Mouse (Mus musculus) embryonic fibroblast, embryonic 13.5 days (primary cell): ENCODE results near the gene Aldh4a1. TPM values are rescaled to one million over a fixed set of nuclear protein-coding genes. Genes with fewer than 3 reads are reported as not detected.

Source experiments
- H3K27ac ChIP-seq: 2 replicates; pipeline ENCODE4 v1.5.1; 2012; ENCODE audit warnings: low read length, control low read depth, inconsistent platforms; ENCODE audit not compliant: insufficient read depth
- H3K4me1 ChIP-seq: 2 replicates; pipeline ENCODE4 v1.6.1; 2011; ENCODE audit warnings: low read length; ENCODE audit not compliant: control insufficient read depth, insufficient read depth
- H3K4me3 ChIP-seq: 2 replicates; pipeline ENCODE4 v1.5.1; 2011; ENCODE audit warnings: mild to moderate bottlenecking, control low read depth, low read length; ENCODE audit not compliant: insufficient read depth
- CTCF ChIP-seq: IDR thresholded peaks from 2 replicates; pipeline ENCODE4 v1.5.1; 2011; ENCODE audit warnings: mild to moderate bottlenecking, control low read depth, low read length, moderate library complexity, borderline replicate concordance; ENCODE audit not compliant: insufficient read depth
- POLR2A ChIP-seq: IDR thresholded peaks from 2 replicates; pipeline ENCODE4 v1.6.1; 2011; ENCODE audit warnings: low read depth, mild to moderate bottlenecking, control low read depth, low read length, moderate library complexity
- polyA plus RNA-seq: library from polyadenylated mRNA; stranded (reverse); fragments of >200 nt; gene quantifications from 2 replicates; pipeline ENCODE4 v1.2.4, GENCODE M21; 2011; ENCODE audit warnings: low read depth; ENCODE audit not compliant: missing spikeins, insufficient read length

The Aldh4a1 gene
- polyA plus RNA-seq, 1 experiment = 27.0 TPM

- H3K4me1 ChIP-seq = no peaks in the 10 kb centered on the region
- H3K4me3 ChIP-seq = no peak overlapping the region
- no peak overlapping the region for H3K27ac ChIP-seq
- TF ChIP-seq CTCF (no peak), POLR2A (no peak)
Measured at GRCm38 (mm10) chr4:139650086-139650743, 27.5 kb downstream of the Aldh4a1 start.

DNA sequence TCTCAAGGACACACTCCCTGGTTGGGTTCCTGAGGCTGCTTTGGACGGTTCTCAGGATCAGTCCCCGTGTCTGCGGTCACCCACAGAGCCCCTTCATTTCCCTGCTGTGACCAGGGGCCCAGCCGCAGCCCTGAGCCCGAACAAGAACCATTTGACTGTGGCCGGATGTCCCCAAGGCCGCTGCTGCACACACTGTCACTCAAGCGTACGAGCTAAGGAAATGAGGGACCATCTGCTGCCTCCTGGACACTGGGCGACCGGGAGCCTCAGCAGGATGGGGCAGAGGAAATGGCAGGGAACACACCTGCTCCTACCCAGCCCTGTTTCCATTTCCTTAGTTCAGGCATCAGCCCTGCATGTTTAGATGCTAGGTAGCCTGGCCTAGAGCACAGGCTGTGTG, 28.2 kb downstream of the Aldh4a1 start:
- Histone ChIP-seq H3K4me3 (no peak overlapping the region), H3K4me1 (no peaks in the 10 kb centered on the region), H3K27ac (no peak overlapping the region)
- TF ChIP-seq CTCF = no peak
- TF ChIP-seq POLR2A = no peak

DNA sequence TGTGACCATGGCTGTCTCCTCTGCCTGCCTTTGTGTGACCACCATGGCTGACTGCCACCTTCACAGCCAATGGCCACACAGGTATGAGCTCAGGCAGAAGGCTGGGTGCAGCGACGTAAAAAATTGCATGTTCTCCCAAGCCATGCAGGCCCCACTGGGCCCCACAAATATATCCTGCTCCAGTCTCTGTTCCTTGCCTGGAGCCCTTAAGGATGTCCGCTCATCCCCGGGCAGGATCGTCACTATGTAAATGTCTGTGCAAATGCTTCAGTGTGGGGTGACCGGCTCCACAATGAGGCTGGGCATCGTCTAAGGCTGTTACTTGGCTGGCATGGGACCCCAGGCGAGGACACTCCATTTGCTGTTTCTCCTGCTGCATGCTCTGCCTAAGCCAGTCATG, 30.6 kb downstream of the Aldh4a1 start, which contains the start of gene Tas1r2:
TSS of gene Tas1r2 (plus strand) at position 301 of the 400 bp plus-strand sequence.
- no peak within 1 kb of the TSS for H3K4me3 ChIP-seq
- TF ChIP-seq CTCF (no peak), POLR2A (no peak)
- no peaks in the 10 kb centered on the region for H3K4me1 ChIP-seq
- no peak within 1 kb of the TSS for H3K27ac ChIP-seq

DNA sequence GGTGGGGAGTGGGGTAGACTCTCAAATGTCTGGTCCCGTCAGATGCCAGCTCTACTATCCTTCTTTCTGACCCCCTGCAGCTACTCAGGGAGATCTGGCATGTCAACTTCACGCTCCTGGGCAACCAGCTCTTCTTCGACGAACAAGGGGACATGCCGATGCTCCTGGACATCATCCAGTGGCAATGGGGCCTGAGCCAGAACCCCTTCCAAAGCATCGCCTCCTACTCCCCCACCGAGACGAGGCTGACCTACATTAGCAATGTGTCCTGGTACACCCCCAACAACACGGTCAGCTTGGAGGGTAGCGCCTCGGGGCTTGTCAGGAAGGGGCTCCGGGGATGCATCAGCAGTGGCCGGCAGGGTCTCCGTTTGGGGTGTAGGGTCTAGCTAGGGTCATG, 39.2 kb downstream of the Aldh4a1 start:
- no peak overlapping the region for H3K4me3 ChIP-seq
- TF ChIP-seq CTCF (no peak), POLR2A (no peak)
- no peaks in the 10 kb centered on the region for H3K4me1 ChIP-seq
- H3K27ac ChIP-seq = no peak overlapping the region

DNA sequence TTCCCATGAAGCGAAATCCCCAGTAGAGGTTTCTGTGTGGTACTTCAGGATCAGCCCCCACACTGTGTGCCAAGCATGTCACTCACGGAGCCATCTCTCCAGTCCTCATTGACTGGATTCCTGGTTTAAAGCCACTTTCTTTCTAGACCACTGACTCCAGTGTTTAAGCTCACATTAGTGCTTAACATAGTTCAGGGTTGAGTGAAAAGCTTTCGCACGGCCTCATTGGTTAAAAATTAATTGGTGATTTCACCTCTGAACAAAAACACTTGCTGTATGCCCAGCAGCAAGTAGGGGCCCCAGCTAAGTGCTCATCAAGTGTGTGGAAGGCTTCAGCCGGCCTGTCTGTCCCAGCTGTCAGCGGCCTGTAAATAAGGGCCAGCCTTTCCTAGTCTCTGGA, 45.0 kb downstream of the Aldh4a1 start:
- Histone ChIP-seq H3K4me1 (no peaks in the 10 kb centered on the region), H3K4me3 (no peak overlapping the region), H3K27ac (no peak overlapping the region)
- no peak for TF ChIP-seq CTCF
- no peak for TF ChIP-seq POLR2A

- no peaks in the 10 kb centered on the region for H3K4me1 ChIP-seq
- H3K27ac ChIP-seq = no peak overlapping the region
- TF ChIP-seq POLR2A (no peak), CTCF (peak; percentile 95)
- no peak overlapping the region for H3K4me3 ChIP-seq
Measured at GRCm38 (mm10) chr4:139669847-139670246, 47.2 kb downstream of the Aldh4a1 start.

DNA sequence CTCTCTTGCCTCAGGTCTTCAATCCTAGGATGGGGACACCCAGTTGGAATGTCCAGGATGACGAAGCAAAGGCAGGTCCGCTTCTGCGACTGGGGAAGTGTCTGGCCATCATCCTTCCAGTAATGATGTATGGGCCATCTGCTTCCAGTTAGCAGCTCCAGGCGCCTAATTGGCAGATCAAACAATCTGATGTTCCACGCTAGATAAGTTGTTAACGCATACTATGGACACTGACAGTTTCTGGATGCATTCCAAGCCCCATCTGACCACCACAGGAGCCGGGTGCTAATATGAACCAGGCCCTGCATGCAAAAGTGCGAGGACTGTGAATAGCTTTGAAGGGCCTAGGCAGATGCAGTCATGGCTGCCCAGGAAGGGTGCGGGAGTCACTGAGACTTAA, 53.0 kb downstream of the Aldh4a1 start:
- Histone ChIP-seq H3K4me1 (no peaks in the 10 kb centered on the region), H3K4me3 (no peak overlapping the region), H3K27ac (no peak overlapping the region)
- no peak for TF ChIP-seq CTCF
- TF ChIP-seq POLR2A = no peak

DNA sequence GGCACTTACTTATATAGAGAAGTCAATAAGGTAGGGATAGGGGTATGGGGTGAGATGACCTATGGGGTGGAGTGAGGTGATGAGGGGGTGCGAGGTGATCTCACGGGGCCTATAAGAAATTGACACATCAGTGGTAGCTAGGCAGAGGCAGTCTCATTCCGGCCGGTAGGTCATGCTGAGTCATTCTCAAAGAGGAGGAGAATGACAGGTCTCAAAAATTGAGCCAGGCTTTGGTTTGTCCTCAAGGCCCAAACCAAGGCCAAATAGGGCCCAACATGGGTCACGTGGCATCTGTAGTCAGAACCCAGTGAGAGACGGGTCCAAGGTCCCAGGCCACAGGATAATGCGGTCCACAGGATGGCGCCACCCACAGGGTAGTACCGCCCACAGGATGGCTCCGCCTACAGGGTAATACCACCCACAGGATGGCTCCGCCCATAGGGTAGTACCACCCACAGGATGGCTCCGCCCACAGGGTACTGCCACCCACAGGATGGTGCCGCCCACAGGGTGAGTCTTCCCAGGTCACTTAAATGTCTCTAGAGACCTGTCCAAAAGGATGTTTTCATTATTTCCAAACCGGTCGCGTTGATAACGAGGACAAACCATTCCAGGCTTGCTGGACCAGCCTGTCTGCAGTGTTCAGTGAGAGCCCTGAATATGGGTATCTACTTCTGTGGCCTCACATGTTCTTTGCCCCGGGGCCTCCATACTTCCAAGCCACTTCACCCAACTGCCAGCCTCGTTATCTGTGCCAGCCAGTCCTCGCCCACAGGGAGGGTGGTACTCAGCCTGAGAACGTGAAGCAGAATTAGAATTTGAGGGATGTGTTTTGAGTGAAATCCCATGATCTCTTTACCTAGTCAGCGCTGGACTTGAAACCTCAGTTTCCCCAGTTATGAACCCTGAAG, 61.3 kb downstream of the Aldh4a1 start:
- Histone ChIP-seq H3K27ac (no peak overlapping the region), H3K4me3 (no peak overlapping the region), H3K4me1 (no peaks in the 10 kb centered on the region)
- no peak for TF ChIP-seq CTCF
- no peak for TF ChIP-seq POLR2A

DNA sequence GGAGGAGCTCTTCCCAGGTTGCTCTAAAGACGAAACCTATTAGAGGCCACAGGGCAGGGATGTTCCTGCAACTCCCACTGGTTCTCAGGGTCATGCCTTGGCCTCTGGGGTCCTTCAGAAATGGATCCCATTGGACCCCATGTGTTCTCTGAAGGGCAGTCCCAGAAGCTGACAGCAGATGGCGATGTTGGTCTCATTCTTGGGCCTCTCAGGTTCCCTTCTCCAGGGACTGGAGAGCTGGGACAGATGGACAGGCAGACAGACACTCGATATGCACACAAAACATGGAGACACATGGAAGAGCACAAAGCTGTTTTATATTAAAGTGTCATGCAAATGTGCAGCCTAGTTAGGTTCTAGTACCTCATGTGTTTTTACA, 62.0 kb downstream of the Aldh4a1 start:
- TF ChIP-seq POLR2A (no peak), CTCF (peak; percentile 47; the same call in 1 of the 2 replicates)
- Histone ChIP-seq H3K4me3 (no peak overlapping the region), H3K4me1 (no peaks in the 10 kb centered on the region), H3K27ac (no peak overlapping the region)

DNA sequence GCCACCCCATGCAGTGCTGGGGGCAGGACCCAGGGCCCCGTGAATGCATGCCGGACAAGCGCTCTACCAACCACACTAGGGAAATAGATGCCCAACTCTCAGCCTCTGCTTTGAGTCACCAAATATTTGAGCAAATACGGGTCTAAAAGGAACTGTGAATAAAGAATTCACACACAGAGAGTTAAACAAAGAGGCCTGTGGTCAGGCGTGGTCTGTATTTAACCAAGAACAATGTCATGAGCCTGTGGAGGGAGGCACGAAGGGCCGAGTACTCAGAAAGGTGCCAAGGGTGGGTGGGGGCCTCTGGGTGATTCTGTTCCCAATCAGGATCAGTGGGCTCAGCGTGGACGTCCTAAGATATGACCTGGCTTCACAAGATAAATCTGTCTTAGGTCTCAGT, 65.4 kb downstream of the Aldh4a1 start:
- Histone ChIP-seq H3K27ac (no peak overlapping the region), H3K4me1 (no peaks in the 10 kb centered on the region), H3K4me3 (no peak overlapping the region)
- TF ChIP-seq POLR2A = no peak
- TF ChIP-seq CTCF = no peak
